Mouse (Mus musculus) CD8-positive naive resting alpha-beta T cell, adult 2 months (primary cell): ENCODE data around the gene Gm498.

ENCODE experiments used
- DNase-seq, 2 experiments: peaks; one replicate each; pipeline ENCODE4 v3.0.0; 2022; ENCODE audit warnings: low read depth in 2 of 2, low spot score in 2 of 2

The Gm498 gene

GRCm38 (mm10) chr7:143866538-143866937 lies at the start of gene Gm498:
TSS of gene Gm498 (plus strand) at chr7:143866838.
- no peak for DNase-seq

- DNase-seq: no peak
These were observed 47.4 kb upstream of the Gm498 start for GRCm38 (mm10) chr7:143819201-143819600.

- DNase-seq: no peak
These were observed 45.4 kb upstream of the Gm498 start for GRCm38 (mm10) chr7:143821241-143821640.

GRCm38 (mm10) chr7:143822375-143823265 lies 44.0 kb upstream of the Gm498 start, which contains the start of the genes Nadsyn1 and Dhcr7:
TSS of gene Nadsyn1 (minus strand) at chr7:143822849.
TSS of gene Dhcr7 (plus strand) at chr7:143823145.
- DNase-seq: peak; percentile 94 to 97

GRCm38 (mm10) chr7:143823266-143823605 lies 43.4 kb upstream of the Gm498 start:
- no peak for DNase-seq

- no peak for DNase-seq
These were observed 39.7 kb upstream of the Gm498 start for GRCm38 (mm10) chr7:143826985-143827384.

GRCm38 (mm10) chr7:143829504-143830331 lies 36.9 kb upstream of the Gm498 start:
- DNase-seq: peak; percentile 88 to 92

GRCm38 (mm10) chr7:143830399-143830798 lies 36.2 kb upstream of the Gm498 start:
- DNase-seq: no peak

GRCm38 (mm10) chr7:143832196-143832595 lies 34.4 kb upstream of the Gm498 start:
- DNase-seq: no peak

- no peak for DNase-seq
These were observed 34.0 kb upstream of the Gm498 start for GRCm38 (mm10) chr7:143832611-143833010.

- no peak for DNase-seq
These were observed 33.0 kb upstream of the Gm498 start for GRCm38 (mm10) chr7:143833581-143834190.

- DNase-seq: no peak
These were observed 32.3 kb upstream of the Gm498 start for GRCm38 (mm10) chr7:143834316-143834715.

- DNase-seq: no peak
These were observed 31.7 kb upstream of the Gm498 start for GRCm38 (mm10) chr7:143834972-143835371.

- DNase-seq: no peak
These were observed 28.8 kb upstream of the Gm498 start for GRCm38 (mm10) chr7:143837705-143838358.

GRCm38 (mm10) chr7:143840121-143840520 lies 26.5 kb upstream of the Gm498 start:
- no peak for DNase-seq

GRCm38 (mm10) chr7:143841301-143841700 lies 25.3 kb upstream of the Gm498 start:
- DNase-seq: no peak

GRCm38 (mm10) chr7:143848127-143848767 lies 18.4 kb upstream of the Gm498 start:
- DNase-seq: no peak

- no peak for DNase-seq
These were observed 17.7 kb upstream of the Gm498 start for GRCm38 (mm10) chr7:143848768-143849482.

- DNase-seq: no peak
These were observed 2.2 kb downstream of the Gm498 start for GRCm38 (mm10) chr7:143868874-143869273.

- no peak for DNase-seq
These were observed 17.1 kb downstream of the Gm498 start for GRCm38 (mm10) chr7:143883717-143884116.
